Mouse (Mus musculus) heart, postnatal 14 days (tissue): ENCODE results near the gene Katnb1. TPM values are rescaled to one million over a fixed set of nuclear protein-coding genes. Genes with fewer than 3 reads are reported as not detected.

Source experiments
- DNase-seq, 2 experiments: peaks; one replicate each; pipeline ENCODE4 v3.0.0; 2021 to 2022
- intact Hi-C: fragments of 180-260 bp; cut with DNase I; formaldehyde crosslinking; loops from one replicate; pipeline ENCODE4 v1.15.1; 2025
- total RNA-seq, 2 experiments: library from RNA; stranded (reverse); gene quantifications; 2 replicates each; pipeline ENCODE4 v1.2.3; 2021

The Katnb1 gene
- total RNA-seq, 2 experiments from 2014 or later = 7.8 to 8.1 TPM

GRCm38 (mm10) chr8:95079305-95079704 lies 1.7 kb upstream of the Katnb1 start:
- DNase-seq = no peak
- intact Hi-C loops = loop anchor here (5.0 kb wide), 1 partner anchor 132 kb away; no protein-coding TSS in a partner anchor

- intact Hi-C loops = no loop called here
- DNase-seq = no peak
Observed at GRCm38 (mm10) chr8:95081650-95082049, 664 bp downstream of the Katnb1 start.

GRCm38 (mm10) chr8:95084261-95084660 lies 3.3 kb downstream of the Katnb1 start:
- DNase-seq = no peak
- intact Hi-C loops = no loop called here

GRCm38 (mm10) chr8:95084744-95085431 lies 3.9 kb downstream of the Katnb1 start:
- intact Hi-C loops = no loop called here
- DNase-seq = no peak

GRCm38 (mm10) chr8:95085432-95086141 lies 4.6 kb downstream of the Katnb1 start:
- DNase-seq = no peak
- intact Hi-C loops = no loop called here

GRCm38 (mm10) chr8:95093574-95093973 lies 12.6 kb downstream of the Katnb1 start:
- intact Hi-C loops = no loop called here
- no peak for DNase-seq

- intact Hi-C loops = loop anchor here (2.0 kb wide), 1 partner anchor 106 kb away; no protein-coding TSS in a partner anchor
- peak; percentile 77 to 86 for DNase-seq
Observed at GRCm38 (mm10) chr8:95099009-95099408, 18.0 kb downstream of the Katnb1 start.

- intact Hi-C loops = loop anchor here (10.0 kb wide), 1 partner anchor 203 kb away; the partner anchor contains the start of gene Cngb1
Observed at GRCm38 (mm10) chr8:95101972-95102371, 21.0 kb downstream of the Katnb1 start.

GRCm38 (mm10) chr8:95107306-95107705 lies 26.3 kb downstream of the Katnb1 start:
- no peak for DNase-seq
- intact Hi-C loops = loop anchor here (10.0 kb wide), 1 partner anchor 197 kb away; the partner anchor contains the start of gene Cngb1

More at GRCm38 (mm10) chr8:95101972-95102371, 21.0 kb downstream of the Katnb1 start:
- no peak for DNase-seq

- no peak for DNase-seq
- intact Hi-C loops = no loop called here
Observed at GRCm38 (mm10) chr8:95112594-95112993, 31.6 kb downstream of the Katnb1 start.

- intact Hi-C loops = no loop called here
- no peak for DNase-seq
Observed at GRCm38 (mm10) chr8:95113108-95113507, 32.1 kb downstream of the Katnb1 start.

GRCm38 (mm10) chr8:95113750-95114149 lies 32.8 kb downstream of the Katnb1 start:
- peak in 1 of 2 experiments; percentile 48 for DNase-seq

GRCm38 (mm10) chr8:95123455-95123854 lies 42.5 kb downstream of the Katnb1 start:
- DNase-seq = no peak
- intact Hi-C loops = no loop called here

More at GRCm38 (mm10) chr8:95113750-95114149, 32.8 kb downstream of the Katnb1 start:
- intact Hi-C loops = no loop called here

- DNase-seq = no peak
- intact Hi-C loops = no loop called here
Observed at GRCm38 (mm10) chr8:95126497-95126896, 45.5 kb downstream of the Katnb1 start.

GRCm38 (mm10) chr8:95127658-95128057 lies 46.7 kb downstream of the Katnb1 start:
- intact Hi-C loops = no loop called here
- DNase-seq = no peak

GRCm38 (mm10) chr8:95128750-95129260 lies 47.8 kb downstream of the Katnb1 start:
- DNase-seq = no peak
- intact Hi-C loops = no loop called here

GRCm38 (mm10) chr8:95130966-95131537 lies 50.1 kb downstream of the Katnb1 start:
- peak; percentile 46 to 56 for DNase-seq
- intact Hi-C loops = loop anchor here (1.0 kb wide), 1 partner anchor 9 kb away; no protein-coding TSS in a partner anchor

GRCm38 (mm10) chr8:95131983-95132382 lies 51.0 kb downstream of the Katnb1 start:
- DNase-seq = no peak
- intact Hi-C loops = loop anchor here (1.0 kb wide), 1 partner anchor 8 kb away; no protein-coding TSS in a partner anchor

- intact Hi-C loops = loop anchor here (2.0 kb wide), 1 partner anchor 71 kb away; no protein-coding TSS in a partner anchor
Observed at GRCm38 (mm10) chr8:95134186-95134585, 53.2 kb downstream of the Katnb1 start.

GRCm38 (mm10) chr8:95135242-95135641 lies 54.3 kb downstream of the Katnb1 start:
- intact Hi-C loops = loop anchor here (2.0 kb wide), 1 partner anchor 70 kb away; no protein-coding TSS in a partner anchor
- no peak for DNase-seq

More at GRCm38 (mm10) chr8:95134186-95134585, 53.2 kb downstream of the Katnb1 start:
- DNase-seq = no peak

- intact Hi-C loops = no loop called here
- DNase-seq = no peak
Observed at GRCm38 (mm10) chr8:95136218-95136617, 55.2 kb downstream of the Katnb1 start.
